Mouse (Mus musculus): Measurements from ENCODE around the gene Gprin2. TPM values are rescaled to one million over a fixed set of nuclear protein-coding genes. Genes with fewer than 3 reads are reported as not detected.

Gprin2 gene
- polyA plus RNA-seq (2012; rRNA removed) = 1.5 and 1.6 TPM in 2 replicates

GRCm38 (mm10) chr14:34201231-34202035 is at the start of gene Gprin2:
Gene Gprin2 (minus strand): TSS chr14:34201653.
- DNase-seq = peak; percentile 54 to 59
- WGBS = 4% methylated on average over 49 of the region's 52 CpGs
- peak within 1 kb of the TSS; percentile 72 for H3K4me3 ChIP-seq (replicated peaks; ENCODE audit: insufficient read depth, low read depth, low read length)
- H3K27ac ChIP-seq (ENCODE audit: insufficient read depth, low read length) = no peak within 1 kb of the TSS
- no peak for TF ChIP-seq POLR2A (IDR thresholded peaks at IDR 0.05; ENCODE audit: borderline replicate concordance, insufficient read depth, low read length)
- no peak for TF ChIP-seq CTCF (IDR thresholded peaks at IDR 0.05; ENCODE audit: borderline replicate concordance, insufficient read depth, low read depth, low read length)
- H3K4me1 ChIP-seq (ENCODE audit: control insufficient read depth, insufficient read depth, low read length) = no peaks in the 10 kb centered on the region; the same call in 1 of the 2 replicates
- no peaks in the 10 kb centered on the region for H3K27me3 ChIP-seq (ENCODE audit: control insufficient read depth, insufficient read depth, low read length)

GRCm38 (mm10) chr14:34240676-34241075 is 39.2 kb upstream of the Gprin2 start:
- TF ChIP-seq CTCF (IDR thresholded peaks at IDR 0.05; ENCODE audit: borderline replicate concordance, insufficient read depth, low read depth, low read length) = no peak
- TF ChIP-seq POLR2A (IDR thresholded peaks at IDR 0.05; ENCODE audit: borderline replicate concordance, insufficient read depth, low read length) = no peak
- Histone ChIP-seq H3K4me1 (ENCODE audit: control insufficient read depth, insufficient read depth, low read length) (no peaks in the 10 kb centered on the region), H3K27me3 (ENCODE audit: control insufficient read depth, insufficient read depth, low read length) (no peaks in the 10 kb centered on the region), H3K4me3 (replicated peaks; ENCODE audit: insufficient read depth, low read depth, low read length) (no peak overlapping the region), H3K27ac (ENCODE audit: insufficient read depth, low read length) (no peak overlapping the region)
- WGBS = 95% methylated on average over 6 of the region's 6 CpGs
- DNase-seq = no peak

- Histone ChIP-seq H3K27me3 (ENCODE audit: control insufficient read depth, insufficient read depth, low read length) (no peaks in the 10 kb centered on the region), H3K4me3 (replicated peaks; ENCODE audit: insufficient read depth, low read depth, low read length) (no peak overlapping the region), H3K4me1 (ENCODE audit: control insufficient read depth, insufficient read depth, low read length) (no peaks in the 10 kb centered on the region), H3K27ac (ENCODE audit: insufficient read depth, low read length) (no peak overlapping the region)
- TF ChIP-seq CTCF (IDR thresholded peaks at IDR 0.05; ENCODE audit: borderline replicate concordance, insufficient read depth, low read depth, low read length) (no peak), POLR2A (IDR thresholded peaks at IDR 0.05; ENCODE audit: borderline replicate concordance, insufficient read depth, low read length) (no peak)
- 91% methylated on average over 10 of the region's 10 CpGs for WGBS
- no peak for DNase-seq
These were observed 38.8 kb upstream of the Gprin2 start for GRCm38 (mm10) chr14:34240263-34240662.

GRCm38 (mm10) chr14:34234630-34235380 is 33.4 kb upstream of the Gprin2 start:
- H3K27me3 ChIP-seq (ENCODE audit: control insufficient read depth, insufficient read depth, low read length) = no peaks in the 10 kb centered on the region
- H3K4me3 ChIP-seq (replicated peaks; ENCODE audit: insufficient read depth, low read depth, low read length) = peak overlapping the region; percentile 57
- no peak overlapping the region for H3K27ac ChIP-seq (ENCODE audit: insufficient read depth, low read length)
- TF ChIP-seq CTCF (IDR thresholded peaks at IDR 0.05; ENCODE audit: borderline replicate concordance, insufficient read depth, low read depth, low read length) = peak; percentile 96
- no peak for TF ChIP-seq POLR2A (IDR thresholded peaks at IDR 0.05; ENCODE audit: borderline replicate concordance, insufficient read depth, low read length)
- peak; percentile 65 to 68 for DNase-seq
- 4% methylated on average over 16 of the region's 16 CpGs for WGBS
- peaks cover 4% of the 10 kb centered on the region for H3K4me1 ChIP-seq (ENCODE audit: control insufficient read depth, insufficient read depth, low read length)

- 66% methylated on average over 4 of the region's 4 CpGs for WGBS
- Histone ChIP-seq H3K4me3 (replicated peaks; ENCODE audit: insufficient read depth, low read depth, low read length) (no peak overlapping the region), H3K4me1 (ENCODE audit: control insufficient read depth, insufficient read depth, low read length) (peaks cover 4% of the 10 kb centered on the region), H3K27me3 (ENCODE audit: control insufficient read depth, insufficient read depth, low read length) (no peaks in the 10 kb centered on the region), H3K27ac (ENCODE audit: insufficient read depth, low read length) (no peak overlapping the region)
- TF ChIP-seq POLR2A (IDR thresholded peaks at IDR 0.05; ENCODE audit: borderline replicate concordance, insufficient read depth, low read length) (no peak), CTCF (IDR thresholded peaks at IDR 0.05; ENCODE audit: borderline replicate concordance, insufficient read depth, low read depth, low read length) (no peak)
- DNase-seq = no peak
These were observed 32.4 kb upstream of the Gprin2 start for GRCm38 (mm10) chr14:34233846-34234245.

- Histone ChIP-seq H3K27me3 (ENCODE audit: control insufficient read depth, insufficient read depth, low read length) (no peaks in the 10 kb centered on the region), H3K27ac (ENCODE audit: insufficient read depth, low read length) (no peak overlapping the region), H3K4me3 (replicated peaks; ENCODE audit: insufficient read depth, low read depth, low read length) (no peak overlapping the region), H3K4me1 (ENCODE audit: control insufficient read depth, insufficient read depth, low read length) (peaks cover 4% of the 10 kb centered on the region)
- no peak for TF ChIP-seq CTCF (IDR thresholded peaks at IDR 0.05; ENCODE audit: borderline replicate concordance, insufficient read depth, low read depth, low read length)
- TF ChIP-seq POLR2A (IDR thresholded peaks at IDR 0.05; ENCODE audit: borderline replicate concordance, insufficient read depth, low read length) = no peak
- 44% methylated on average over 9 of the region's 9 CpGs for WGBS
- no peak for DNase-seq
These were observed 31.6 kb upstream of the Gprin2 start for GRCm38 (mm10) chr14:34232866-34233680.

- Histone ChIP-seq H3K27me3 (ENCODE audit: control insufficient read depth, insufficient read depth, low read length) (no peaks in the 10 kb centered on the region), H3K4me3 (replicated peaks; ENCODE audit: insufficient read depth, low read depth, low read length) (no peak overlapping the region), H3K4me1 (ENCODE audit: control insufficient read depth, insufficient read depth, low read length) (peaks cover 4% of the 10 kb centered on the region), H3K27ac (ENCODE audit: insufficient read depth, low read length) (no peak overlapping the region)
- 67% methylated on average over 7 of the region's 7 CpGs for WGBS
- no peak for TF ChIP-seq POLR2A (IDR thresholded peaks at IDR 0.05; ENCODE audit: borderline replicate concordance, insufficient read depth, low read length)
- TF ChIP-seq CTCF (IDR thresholded peaks at IDR 0.05; ENCODE audit: borderline replicate concordance, insufficient read depth, low read depth, low read length) = no peak
- no peak for DNase-seq
These were observed 30.9 kb upstream of the Gprin2 start for GRCm38 (mm10) chr14:34232340-34232739.
